Mouse (Mus musculus): ENCODE data around the gene Il1r1. TPM values are rescaled to one million over a fixed set of nuclear protein-coding genes. Genes with fewer than 3 reads are reported as not detected.

Il1r1 gene
- polyA plus RNA-seq, 1 experiment, result 0.38 TPM

DNA sequence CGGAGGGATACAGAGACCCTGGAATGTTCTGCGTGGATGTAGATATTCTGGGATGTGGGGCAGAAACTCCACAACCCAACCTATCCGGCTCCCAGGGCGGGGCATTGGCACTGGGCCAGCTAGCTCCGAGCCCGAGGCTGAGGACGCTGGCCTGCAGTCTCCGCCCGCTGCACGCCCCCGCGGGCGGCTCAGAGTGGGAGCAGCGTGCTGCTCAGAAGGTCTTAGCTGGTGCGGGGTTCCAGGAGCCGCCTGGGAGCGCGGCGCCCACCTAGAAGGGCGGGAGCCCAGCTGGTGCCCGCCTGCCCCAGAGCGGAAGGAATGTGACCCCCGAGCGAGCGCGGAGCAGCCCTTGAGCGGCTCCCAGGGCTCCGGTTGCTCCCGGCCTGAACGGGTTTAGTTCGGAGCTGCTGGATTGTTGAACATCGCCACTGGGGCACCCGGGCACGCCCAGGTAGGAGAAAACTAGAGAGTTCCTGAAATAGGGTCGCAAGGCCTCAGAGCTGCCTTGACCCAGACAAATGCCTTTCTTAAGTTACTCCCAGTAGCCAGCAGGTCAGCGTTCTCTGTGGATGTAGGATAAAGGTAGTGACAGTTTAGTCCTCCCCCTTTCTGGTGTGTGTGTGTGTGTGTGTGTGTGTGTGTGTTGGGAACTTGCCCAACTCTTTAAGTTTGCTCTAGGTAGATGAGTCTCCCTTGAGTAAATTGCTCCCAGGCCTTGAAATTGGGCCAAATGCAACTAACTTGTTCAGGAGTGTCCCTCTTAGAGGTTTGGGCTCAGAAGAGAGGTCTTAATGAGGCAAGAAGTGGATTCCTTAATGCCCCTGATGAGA lies 41.8 kb downstream of the Il1r1 start:
- H3K4me1 ChIP-seq (ENCODE audit: control insufficient read depth, insufficient read depth, low read length), result peaks cover 19% of the 10 kb centered on the region
- no peak for TF ChIP-seq CTCF (IDR thresholded peaks at IDR 0.05; ENCODE audit: low read depth, low read length)
- peak overlapping the region; percentile 41 for H3K4me3 ChIP-seq (ENCODE audit: insufficient read depth, low read length)
- no peak overlapping the region for H3K27ac ChIP-seq (ENCODE audit: insufficient read depth, low read depth, low read length)

DNA sequence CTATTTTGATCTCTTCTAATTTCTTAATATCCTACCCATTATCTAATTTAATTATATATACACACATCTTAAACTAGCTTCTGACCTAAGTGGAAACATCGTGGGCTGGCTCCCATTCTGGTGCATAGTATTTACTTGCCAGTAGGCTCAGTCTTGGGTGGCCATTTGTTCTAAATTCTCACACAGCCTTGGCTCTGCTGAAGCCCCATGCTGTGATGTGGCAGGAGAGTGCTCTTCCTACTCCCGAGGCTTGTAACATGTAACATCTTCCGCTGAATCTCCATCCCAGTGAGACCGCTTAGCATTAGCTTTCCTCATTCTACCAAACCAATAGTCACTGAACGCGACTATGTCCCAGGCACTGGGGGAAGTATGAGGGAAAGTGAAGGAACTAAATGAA lies 43.0 kb downstream of the Il1r1 start:
- no peak for TF ChIP-seq POLR2A (IDR thresholded peaks at IDR 0.05; ENCODE audit: borderline replicate concordance, low read depth, low read length)
- TF ChIP-seq CTCF (IDR thresholded peaks at IDR 0.05; ENCODE audit: low read depth, low read length), result no peak
- peaks cover 21% of the 10 kb centered on the region for H3K4me1 ChIP-seq (ENCODE audit: control insufficient read depth, insufficient read depth, low read length)
- no peak overlapping the region for H3K27ac ChIP-seq (ENCODE audit: insufficient read depth, low read depth, low read length)
- no peak overlapping the region for H3K4me3 ChIP-seq (ENCODE audit: insufficient read depth, low read length)

DNA sequence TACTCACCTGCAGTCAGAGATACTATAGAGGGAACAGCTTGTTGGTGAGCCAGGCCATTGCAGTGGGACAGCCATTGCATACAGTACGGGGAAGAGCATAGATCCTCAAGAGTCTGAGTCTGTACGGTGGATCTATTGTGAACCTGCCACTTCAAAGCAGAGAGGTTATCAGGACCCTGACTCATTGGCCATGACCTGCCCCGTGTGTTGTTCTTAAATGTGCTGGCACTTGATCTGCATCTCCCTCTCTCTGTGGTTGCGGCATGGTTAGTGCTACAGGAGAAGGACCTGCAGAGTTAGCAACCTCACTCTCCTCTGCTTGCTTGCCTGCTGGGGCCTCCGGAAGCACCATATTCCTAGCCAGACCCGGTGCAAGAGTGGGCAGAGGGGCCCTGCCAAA lies 43.7 kb downstream of the Il1r1 start:
- no peak overlapping the region for H3K27ac ChIP-seq (ENCODE audit: insufficient read depth, low read depth, low read length)
- TF ChIP-seq CTCF (IDR thresholded peaks at IDR 0.05; ENCODE audit: low read depth, low read length) (no peak), POLR2A (IDR thresholded peaks at IDR 0.05; ENCODE audit: borderline replicate concordance, low read depth, low read length) (no peak)
- no peak overlapping the region for H3K4me3 ChIP-seq (ENCODE audit: insufficient read depth, low read length)
- H3K4me1 ChIP-seq (ENCODE audit: control insufficient read depth, insufficient read depth, low read length), result peaks cover 21% of the 10 kb centered on the region

DNA sequence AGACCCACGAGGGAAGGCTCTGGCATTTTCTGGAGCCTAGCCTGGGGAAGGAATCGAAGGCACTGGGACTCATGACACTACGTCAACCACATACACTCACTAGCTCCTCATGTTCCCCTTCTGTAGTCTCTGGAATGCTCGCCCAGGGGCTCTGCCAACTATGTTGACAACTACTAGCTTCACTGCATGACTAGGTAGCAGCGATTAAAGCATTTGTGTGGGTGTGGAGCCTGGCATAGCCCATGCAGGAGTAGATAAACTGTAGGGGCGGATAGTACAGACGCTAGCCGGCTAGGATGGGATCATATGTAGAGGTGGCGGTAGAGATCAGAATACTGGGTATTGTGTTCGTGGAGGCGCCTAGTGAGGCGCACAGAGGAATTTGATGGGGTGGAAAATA lies 45.5 kb downstream of the Il1r1 start:
- H3K4me3 ChIP-seq (ENCODE audit: insufficient read depth, low read length), result no peak overlapping the region
- H3K4me1 ChIP-seq (ENCODE audit: control insufficient read depth, insufficient read depth, low read length), result peaks cover 18% of the 10 kb centered on the region
- no peak overlapping the region for H3K27ac ChIP-seq (ENCODE audit: insufficient read depth, low read depth, low read length)
- no peak for TF ChIP-seq CTCF (IDR thresholded peaks at IDR 0.05; ENCODE audit: low read depth, low read length)
- TF ChIP-seq POLR2A (IDR thresholded peaks at IDR 0.05; ENCODE audit: borderline replicate concordance, low read depth, low read length), result no peak

DNA sequence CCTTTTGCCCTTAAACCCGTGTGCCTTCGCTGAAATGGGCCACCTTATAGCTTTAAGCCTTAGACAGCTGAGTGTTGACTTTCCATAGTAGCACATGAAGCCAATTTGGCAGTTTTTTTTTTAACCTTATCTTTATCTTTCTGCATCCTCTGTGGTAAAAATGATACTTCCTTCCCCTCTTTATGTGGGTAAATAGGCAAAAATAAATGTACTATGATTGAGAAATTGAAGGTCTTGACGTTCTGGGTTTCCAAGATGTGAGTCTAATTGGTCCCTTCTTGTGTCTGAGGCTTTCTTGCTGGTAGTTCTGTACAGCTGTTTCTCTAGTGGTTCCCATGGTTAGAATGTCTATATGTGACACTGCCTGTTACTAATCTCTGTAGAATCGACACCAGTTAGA lies 46.2 kb downstream of the Il1r1 start:
- Histone ChIP-seq H3K4me3 (ENCODE audit: insufficient read depth, low read length) (no peak overlapping the region), H3K27ac (ENCODE audit: insufficient read depth, low read depth, low read length) (no peak overlapping the region), H3K4me1 (ENCODE audit: control insufficient read depth, insufficient read depth, low read length) (peaks cover 14% of the 10 kb centered on the region)
- TF ChIP-seq POLR2A (IDR thresholded peaks at IDR 0.05; ENCODE audit: borderline replicate concordance, low read depth, low read length), result no peak
- TF ChIP-seq CTCF (IDR thresholded peaks at IDR 0.05; ENCODE audit: low read depth, low read length), result no peak

DNA sequence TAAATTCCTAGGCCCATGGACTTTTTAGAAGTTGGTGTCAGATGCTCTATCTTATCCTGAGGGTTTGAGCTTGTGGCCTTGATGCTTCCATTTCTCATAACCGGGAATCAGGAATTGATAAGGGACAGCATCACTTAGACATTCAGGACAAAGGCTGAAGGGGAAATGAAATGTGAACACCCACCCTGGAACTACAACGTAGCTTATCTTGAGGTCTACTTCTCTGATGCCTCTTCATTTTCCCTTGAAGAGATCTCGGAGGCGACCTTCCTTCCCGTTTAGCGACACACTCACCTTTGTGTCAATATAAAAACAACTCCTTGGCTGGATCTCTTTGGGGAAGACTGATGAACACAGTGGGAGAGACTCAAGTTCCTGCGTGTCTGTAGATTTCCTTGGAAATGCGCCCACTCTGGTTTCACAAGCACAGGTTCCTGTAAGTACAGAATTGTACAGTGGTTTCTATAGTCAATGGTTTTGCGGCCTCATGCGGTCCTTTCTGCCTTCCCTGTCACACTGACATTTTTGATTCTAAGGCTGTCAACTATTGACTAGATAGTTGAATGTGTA lies 46.7 kb downstream of the Il1r1 start:
- H3K27ac ChIP-seq (ENCODE audit: insufficient read depth, low read depth, low read length), result no peak overlapping the region
- no peak for TF ChIP-seq POLR2A (IDR thresholded peaks at IDR 0.05; ENCODE audit: borderline replicate concordance, low read depth, low read length)
- TF ChIP-seq CTCF (IDR thresholded peaks at IDR 0.05; ENCODE audit: low read depth, low read length), result no peak
- no peak overlapping the region for H3K4me3 ChIP-seq (ENCODE audit: insufficient read depth, low read length)
- H3K4me1 ChIP-seq (ENCODE audit: control insufficient read depth, insufficient read depth, low read length), result peaks cover 10% of the 10 kb centered on the region

DNA sequence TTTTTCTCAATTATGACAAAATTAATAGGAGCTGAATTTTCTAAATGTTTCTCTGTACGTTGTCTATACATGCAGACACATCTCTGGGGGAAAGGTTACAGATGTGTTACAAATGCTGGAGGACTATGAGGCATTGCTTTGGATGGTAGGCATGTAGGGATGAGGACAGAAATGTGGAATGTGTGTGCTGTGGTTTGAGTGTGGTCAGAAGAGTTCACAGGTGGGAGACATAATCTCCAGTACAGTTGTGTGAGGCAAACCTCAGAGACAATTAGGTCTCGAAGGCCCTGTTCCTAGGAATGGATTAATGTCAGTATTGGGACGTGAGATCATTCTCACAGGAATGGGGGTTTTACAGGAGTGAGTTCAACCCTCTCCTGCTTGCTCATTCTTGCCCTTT lies 47.3 kb downstream of the Il1r1 start:
- H3K4me1 ChIP-seq (ENCODE audit: control insufficient read depth, insufficient read depth, low read length), result peaks cover 10% of the 10 kb centered on the region
- H3K27ac ChIP-seq (ENCODE audit: insufficient read depth, low read depth, low read length), result no peak overlapping the region
- no peak for TF ChIP-seq CTCF (IDR thresholded peaks at IDR 0.05; ENCODE audit: low read depth, low read length)
- no peak for TF ChIP-seq POLR2A (IDR thresholded peaks at IDR 0.05; ENCODE audit: borderline replicate concordance, low read depth, low read length)
- no peak overlapping the region for H3K4me3 ChIP-seq (ENCODE audit: insufficient read depth, low read length)

DNA sequence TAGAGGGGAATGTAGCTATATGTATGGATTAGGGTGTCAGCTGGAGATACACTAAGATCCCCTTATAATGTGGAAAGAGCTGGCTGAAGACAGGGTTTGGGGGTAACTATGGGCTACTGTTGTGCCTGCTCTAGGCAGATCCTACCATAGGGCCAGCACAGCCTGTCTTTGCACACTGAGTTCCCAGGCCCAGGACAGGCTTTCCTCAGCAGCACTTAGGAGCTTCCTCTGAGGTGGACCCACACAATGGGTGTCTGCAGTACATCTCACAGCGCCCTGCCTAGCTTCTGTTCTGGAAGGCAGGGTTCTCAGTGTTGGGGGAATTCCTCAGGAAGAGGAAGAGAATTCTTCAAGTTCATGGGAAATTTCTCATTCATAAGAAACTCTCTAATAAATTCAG lies 48.6 kb downstream of the Il1r1 start:
- Histone ChIP-seq H3K4me3 (ENCODE audit: insufficient read depth, low read length) (no peak overlapping the region), H3K27ac (ENCODE audit: insufficient read depth, low read depth, low read length) (no peak overlapping the region), H3K4me1 (ENCODE audit: control insufficient read depth, insufficient read depth, low read length) (peaks cover 10% of the 10 kb centered on the region)
- TF ChIP-seq POLR2A (IDR thresholded peaks at IDR 0.05; ENCODE audit: borderline replicate concordance, low read depth, low read length) (no peak), CTCF (IDR thresholded peaks at IDR 0.05; ENCODE audit: low read depth, low read length) (no peak)

DNA sequence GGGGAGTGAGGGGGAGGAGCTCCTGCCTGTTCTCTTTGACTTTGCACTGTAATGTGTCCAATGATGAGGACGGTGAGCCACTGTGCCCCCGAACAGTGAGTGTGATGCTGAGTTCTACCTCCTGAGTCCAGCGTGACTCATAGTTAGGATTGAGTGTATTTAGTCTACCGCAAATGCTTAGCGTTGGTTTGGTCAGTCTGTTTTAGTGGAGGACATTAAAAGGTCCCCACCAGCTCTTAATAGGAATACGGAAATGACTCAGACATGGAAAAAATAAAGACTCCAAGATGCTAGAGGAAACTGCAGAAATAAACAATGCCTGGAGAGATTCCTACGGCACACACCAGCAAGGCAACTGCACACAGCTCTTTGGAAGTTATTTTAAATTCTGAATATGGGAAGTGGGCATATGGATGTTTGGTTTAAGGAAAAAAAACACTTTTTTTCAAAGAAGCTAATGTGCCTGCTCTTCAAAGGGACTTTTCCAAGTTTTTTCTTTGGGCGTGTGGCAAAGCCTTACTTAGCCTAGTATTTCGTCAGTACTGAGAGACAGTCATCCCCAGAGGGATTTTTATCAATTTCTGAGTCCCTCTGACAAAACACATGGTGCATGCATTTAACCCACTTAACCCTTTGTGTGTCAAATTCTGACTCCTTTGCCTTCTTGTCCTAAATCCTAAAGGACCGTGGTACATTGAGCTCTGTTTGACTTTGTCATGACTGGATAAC lies 50.6 kb downstream of the Il1r1 start:
- no peak overlapping the region for H3K4me3 ChIP-seq (ENCODE audit: insufficient read depth, low read length)

DNA sequence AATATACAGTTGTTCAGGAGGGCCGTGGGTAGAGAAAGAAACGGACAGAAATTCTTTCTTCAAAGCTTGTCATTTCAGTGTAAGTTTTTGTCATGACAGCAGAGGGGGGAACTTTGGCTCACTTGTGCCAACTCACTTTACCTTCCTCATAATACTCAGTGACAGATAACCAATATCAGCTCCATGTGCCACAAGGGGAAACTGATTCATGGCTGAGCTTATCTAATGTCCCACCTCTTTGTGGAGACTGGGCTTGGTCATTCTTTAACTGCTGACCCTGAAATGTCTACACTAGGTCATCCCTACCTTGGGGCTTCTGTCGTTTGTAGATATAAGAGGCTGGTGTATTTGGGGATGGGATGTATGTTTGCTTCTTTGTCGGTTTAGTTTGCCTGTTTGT lies 53.1 kb downstream of the Il1r1 start:
- TF ChIP-seq POLR2A (IDR thresholded peaks at IDR 0.05; ENCODE audit: borderline replicate concordance, low read depth, low read length) (no peak), CTCF (IDR thresholded peaks at IDR 0.05; ENCODE audit: low read depth, low read length) (no peak)
- no peak overlapping the region for H3K27ac ChIP-seq (ENCODE audit: insufficient read depth, low read depth, low read length)
- H3K4me1 ChIP-seq (ENCODE audit: control insufficient read depth, insufficient read depth, low read length), result 0 out of 2 replicates have a peak, but pooled peaks cover 2% of the 10 kb centered on the region
- no peak overlapping the region for H3K4me3 ChIP-seq (ENCODE audit: insufficient read depth, low read length)

More for the DNA sequence above, 50.6 kb downstream of the Il1r1 start:
- Histone ChIP-seq H3K4me1 (ENCODE audit: control insufficient read depth, insufficient read depth, low read length) (peaks cover 10% of the 10 kb centered on the region), H3K27ac (ENCODE audit: insufficient read depth, low read depth, low read length) (no peak overlapping the region)
- no peak for TF ChIP-seq CTCF (IDR thresholded peaks at IDR 0.05; ENCODE audit: low read depth, low read length)

Data from bone marrow macrophage, adult 2 months (primary cell).